Mouse (Mus musculus) ovary, postnatal 36 days (tissue): ENCODE measurements around the gene Adora1.

Experiments used
- DNase-seq: peaks from one replicate; pipeline ENCODE4 v3.0.0; 2022; ENCODE audit warnings: low spot score, mixed read lengths

Gene Adora1

GRCm38 (mm10) chr1:134215751-134216628, 19.2 kb downstream of the Adora1 start:
- DNase-seq, result no peak

- DNase-seq, result no peak
These were observed 20.2 kb downstream of the Adora1 start for GRCm38 (mm10) chr1:134215059-134215458.

- no peak for DNase-seq
These were observed 21.8 kb downstream of the Adora1 start for GRCm38 (mm10) chr1:134213405-134213804.

GRCm38 (mm10) chr1:134212351-134212750, 22.9 kb downstream of the Adora1 start:
- DNase-seq, result peak; percentile 32

GRCm38 (mm10) chr1:134211631-134212030, 23.6 kb downstream of the Adora1 start:
- no peak for DNase-seq

GRCm38 (mm10) chr1:134211043-134211442, 24.2 kb downstream of the Adora1 start:
- DNase-seq, result no peak

GRCm38 (mm10) chr1:134210179-134210755, 25.0 kb downstream of the Adora1 start:
- DNase-seq, result no peak

- DNase-seq, result no peak
These were observed 29.1 kb downstream of the Adora1 start for GRCm38 (mm10) chr1:134206085-134206484.

- peak; percentile 34 for DNase-seq
These were observed 29.8 kb downstream of the Adora1 start for GRCm38 (mm10) chr1:134205296-134206018.

- no peak for DNase-seq
These were observed 31.0 kb downstream of the Adora1 start for GRCm38 (mm10) chr1:134204230-134204629.

GRCm38 (mm10) chr1:134201751-134202420, 33.3 kb downstream of the Adora1 start:
- DNase-seq, result peak; percentile 66

GRCm38 (mm10) chr1:134200998-134201686, 34.1 kb downstream of the Adora1 start:
- DNase-seq, result no peak

GRCm38 (mm10) chr1:134200481-134200880, 34.8 kb downstream of the Adora1 start:
- DNase-seq, result no peak

GRCm38 (mm10) chr1:134198197-134198995, 36.8 kb downstream of the Adora1 start:
- no peak for DNase-seq

- DNase-seq, result no peak
These were observed 37.8 kb downstream of the Adora1 start for GRCm38 (mm10) chr1:134197325-134197982.

GRCm38 (mm10) chr1:134196386-134196785, 38.8 kb downstream of the Adora1 start:
- DNase-seq, result peak; percentile 74

- no peak for DNase-seq
These were observed 39.3 kb downstream of the Adora1 start for GRCm38 (mm10) chr1:134195979-134196378.

- no peak for DNase-seq
These were observed 39.7 kb downstream of the Adora1 start for GRCm38 (mm10) chr1:134195571-134195970.

GRCm38 (mm10) chr1:134195117-134195516, 40.1 kb downstream of the Adora1 start:
- DNase-seq, result no peak
